Mouse (Mus musculus): ENCODE results near the gene Gab2. TPM values are rescaled to one million over a fixed set of nuclear protein-coding genes. Genes with fewer than 3 reads are reported as not detected.

Gab2 gene
- polyA plus RNA-seq, 1 experiment from 2014 or later, result 17.5 TPM

GRCm38 (mm10) chr7:97079651-97080365 lies 1.6 kb upstream of the Gab2 start:
- Histone ChIP-seq H3K27me3 (no peaks in the 10 kb centered on the region), H3K9ac (no peak overlapping the region), H3K36me3 (no peaks in the 10 kb centered on the region), H3K4me2 (no peak overlapping the region), H3K9me3 (no peaks in the 10 kb centered on the region), H3K4me1 (replicated peaks) (peaks cover 17% of the 10 kb centered on the region), H3K27ac (replicated peaks) (no peak overlapping the region), H3K4me3 (no peak overlapping the region)
- no peak for ATAC-seq (ENCODE audit: low FRiP score, low read depth)
- 67% methylated on average over 4 of the region's 4 CpGs for WGBS

DNA sequence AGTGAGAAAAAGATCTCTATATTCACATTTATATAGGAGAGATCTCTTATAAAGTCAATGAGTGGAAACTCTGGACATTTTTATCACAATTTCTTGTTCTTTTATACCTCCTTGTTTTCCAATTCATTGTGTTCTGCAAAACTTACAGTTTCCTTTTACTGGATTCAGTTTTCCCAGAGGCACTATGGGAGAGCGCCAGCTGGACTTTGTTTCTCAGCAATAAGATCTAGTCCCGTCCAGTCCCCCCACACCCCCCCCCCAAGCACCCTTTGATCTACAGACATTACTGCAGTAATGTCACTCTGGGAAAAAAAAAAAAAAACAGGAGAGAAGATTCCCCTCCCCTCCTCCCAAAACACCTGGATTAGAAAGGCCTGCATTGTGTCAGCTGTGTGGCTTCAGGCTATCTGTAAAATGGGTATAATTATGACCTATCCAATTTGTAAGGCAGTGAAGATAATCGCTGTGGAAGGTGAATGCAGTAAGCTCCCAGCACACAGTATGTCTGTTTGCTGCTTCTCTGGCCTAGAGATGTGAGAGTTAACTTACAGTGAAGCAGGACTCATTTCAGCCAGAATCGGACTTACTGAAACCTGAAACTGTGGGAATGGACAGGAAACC lies 655 bp upstream of the Gab2 start:
- no peak for ATAC-seq (ENCODE audit: low FRiP score, low read depth)
- H3K27ac ChIP-seq (replicated peaks), result peak overlapping the region; percentile 90
- 33% methylated on average over 4 of the region's 4 CpGs for WGBS
- H3K9ac ChIP-seq, result peak overlapping the region; percentile 96
- H3K27me3 ChIP-seq, result no peaks in the 10 kb centered on the region
- peak overlapping the region; percentile 99 for H3K4me3 ChIP-seq
- H3K4me1 ChIP-seq (replicated peaks), result peaks cover 17% of the 10 kb centered on the region
- no peaks in the 10 kb centered on the region for H3K9me3 ChIP-seq
- peak overlapping the region; percentile 84 for H3K4me2 ChIP-seq
- H3K36me3 ChIP-seq, result no peaks in the 10 kb centered on the region

DNA sequence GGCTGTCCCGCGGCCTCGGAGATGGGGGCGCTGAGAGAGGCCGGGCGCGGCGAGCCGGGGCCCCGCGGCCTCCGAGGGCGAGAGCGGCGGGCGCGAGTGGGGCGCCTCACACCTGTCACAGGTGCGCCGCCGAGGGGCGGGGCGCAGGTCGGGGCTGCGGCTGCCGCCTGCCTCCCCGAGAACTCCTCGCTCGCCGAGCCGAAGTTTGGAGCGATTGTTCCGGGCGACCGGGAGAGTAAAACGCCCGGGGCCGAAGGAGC lies 503 bp downstream of the Gab2 start:
- Histone ChIP-seq H3K9ac (peak overlapping the region; percentile 96), H3K9me3 (no peaks in the 10 kb centered on the region), H3K36me3 (no peaks in the 10 kb centered on the region), H3K4me2 (peak overlapping the region; percentile 84), H3K4me3 (peak overlapping the region; percentile 99), H3K4me1 (replicated peaks) (peaks cover 17% of the 10 kb centered on the region), H3K27ac (replicated peaks) (peak overlapping the region; percentile 90), H3K27me3 (no peaks in the 10 kb centered on the region)
- WGBS, result under 1% methylated on average over 38 of the region's 38 CpGs
- ATAC-seq (ENCODE audit: low FRiP score, low read depth), result no peak; the same call in 1 of the 2 replicates

- peak overlapping the region; percentile 96 for H3K9ac ChIP-seq
- ATAC-seq (ENCODE audit: low FRiP score, low read depth), result peak; percentile 45
- H3K4me1 ChIP-seq (replicated peaks), result peaks cover 17% of the 10 kb centered on the region
- WGBS, result under 1% methylated on average over 38 of the region's 40 CpGs
- H3K36me3 ChIP-seq, result no peaks in the 10 kb centered on the region
- H3K9me3 ChIP-seq, result no peaks in the 10 kb centered on the region
- no peaks in the 10 kb centered on the region for H3K27me3 ChIP-seq
- peak overlapping the region; percentile 84 for H3K4me2 ChIP-seq
- peak overlapping the region; percentile 90 for H3K27ac ChIP-seq (replicated peaks)
- peak overlapping the region; percentile 99 for H3K4me3 ChIP-seq
Measured at GRCm38 (mm10) chr7:97082219-97083101, 1.1 kb downstream of the Gab2 start.

DNA sequence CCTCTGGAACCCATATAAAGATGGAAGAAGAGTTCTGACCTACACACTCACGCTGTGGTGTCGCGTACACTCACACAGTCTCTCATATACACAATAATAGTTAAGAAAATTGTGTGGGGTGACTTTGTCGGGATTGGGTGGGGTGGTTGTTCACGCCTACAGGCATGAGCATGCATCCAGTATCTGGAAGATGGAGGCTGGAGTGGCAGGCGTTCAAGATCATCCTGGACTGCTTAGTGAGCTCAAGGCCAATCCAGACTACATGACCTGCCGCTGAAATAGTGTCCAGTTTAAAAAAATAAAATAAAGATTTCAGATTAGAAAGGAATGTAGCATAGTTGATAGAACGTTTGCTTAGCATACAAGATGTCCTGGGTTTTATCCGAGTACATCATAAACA lies 2.2 kb downstream of the Gab2 start:
- no peak for ATAC-seq (ENCODE audit: low FRiP score, low read depth)
- Histone ChIP-seq H3K4me1 (replicated peaks) (peaks cover 17% of the 10 kb centered on the region), H3K9me3 (no peaks in the 10 kb centered on the region), H3K27me3 (no peaks in the 10 kb centered on the region), H3K27ac (replicated peaks) (no peak overlapping the region), H3K4me3 (peak overlapping the region; percentile 99; the same call in 1 of the 2 replicates), H3K9ac (no peak overlapping the region), H3K36me3 (no peaks in the 10 kb centered on the region), H3K4me2 (peak overlapping the region; percentile 84)
- WGBS, result 91% methylated on average over 9 of the region's 9 CpGs

DNA sequence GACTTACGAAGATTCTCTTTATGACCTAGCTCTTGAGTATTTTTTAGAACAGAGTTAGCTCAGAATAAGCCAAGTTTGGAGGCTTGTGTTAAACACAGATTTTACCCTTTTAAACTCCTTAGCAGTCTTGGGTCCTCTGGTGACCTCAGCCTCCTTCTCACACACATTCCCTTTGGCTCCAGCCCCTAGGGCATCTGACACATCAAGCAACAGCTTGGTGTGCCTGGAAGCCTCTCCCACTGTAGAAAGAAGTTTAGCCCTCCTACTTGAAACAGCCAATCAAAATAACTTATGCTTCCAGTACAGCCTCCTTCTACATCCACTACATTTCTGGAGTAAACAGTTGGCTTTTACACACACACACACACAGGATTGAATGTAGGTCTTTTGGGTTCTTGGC lies 2.8 kb downstream of the Gab2 start:
- no peak overlapping the region for H3K4me3 ChIP-seq
- no peaks in the 10 kb centered on the region for H3K27me3 ChIP-seq
- H3K4me2 ChIP-seq, result no peak overlapping the region
- H3K36me3 ChIP-seq, result no peaks in the 10 kb centered on the region
- no peak overlapping the region for H3K27ac ChIP-seq (replicated peaks)
- ATAC-seq (ENCODE audit: low FRiP score, low read depth), result no peak
- H3K9me3 ChIP-seq, result no peaks in the 10 kb centered on the region
- peaks cover 17% of the 10 kb centered on the region for H3K4me1 ChIP-seq (replicated peaks)
- 98% methylated on average over 1 of the region's 1 CpGs for WGBS
- H3K9ac ChIP-seq, result no peak overlapping the region

GRCm38 (mm10) chr7:97085291-97085690 lies 3.9 kb downstream of the Gab2 start:
- H3K4me3 ChIP-seq, result no peak overlapping the region
- H3K27me3 ChIP-seq, result no peaks in the 10 kb centered on the region
- ATAC-seq (ENCODE audit: low FRiP score, low read depth), result no peak
- WGBS, result 12% methylated on average over 4 of the region's 4 CpGs
- H3K4me1 ChIP-seq (replicated peaks), result peaks cover 17% of the 10 kb centered on the region
- H3K36me3 ChIP-seq, result no peaks in the 10 kb centered on the region
- no peak overlapping the region for H3K4me2 ChIP-seq
- no peaks in the 10 kb centered on the region for H3K9me3 ChIP-seq
- no peak overlapping the region for H3K9ac ChIP-seq
- H3K27ac ChIP-seq (replicated peaks), result no peak overlapping the region

DNA sequence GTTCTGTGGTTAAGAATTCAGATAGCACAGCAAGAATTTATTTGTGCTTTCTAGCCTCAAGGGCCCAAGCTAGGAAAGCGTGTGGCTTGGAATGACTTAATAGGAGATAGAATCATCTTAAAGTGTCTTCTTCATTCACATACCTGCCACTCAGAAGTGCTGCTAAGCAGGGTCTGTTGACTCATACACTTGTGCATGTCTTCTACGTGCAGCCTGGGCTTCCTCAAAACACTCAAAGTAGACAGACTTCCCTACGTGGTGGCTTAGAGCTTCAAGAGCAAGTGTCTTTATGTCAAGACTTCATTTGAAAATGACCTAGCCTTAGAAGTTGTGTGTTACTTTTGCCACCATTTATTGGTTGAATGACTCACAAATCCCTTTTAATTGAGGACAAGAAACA lies 12.9 kb downstream of the Gab2 start:
- no peaks in the 10 kb centered on the region for H3K27me3 ChIP-seq
- no peak overlapping the region for H3K27ac ChIP-seq (replicated peaks)
- H3K36me3 ChIP-seq, result no peaks in the 10 kb centered on the region
- H3K4me3 ChIP-seq, result no peak overlapping the region
- H3K9ac ChIP-seq, result no peak overlapping the region
- 81% methylated on average over 3 of the region's 3 CpGs for WGBS
- ATAC-seq (ENCODE audit: low FRiP score, low read depth), result no peak
- no peak overlapping the region for H3K4me2 ChIP-seq
- no peaks in the 10 kb centered on the region for H3K9me3 ChIP-seq
- no peaks in the 10 kb centered on the region for H3K4me1 ChIP-seq (replicated peaks)

GRCm38 (mm10) chr7:97108119-97108518 lies 26.7 kb downstream of the Gab2 start:
- H3K36me3 ChIP-seq, result no peaks in the 10 kb centered on the region

DNA sequence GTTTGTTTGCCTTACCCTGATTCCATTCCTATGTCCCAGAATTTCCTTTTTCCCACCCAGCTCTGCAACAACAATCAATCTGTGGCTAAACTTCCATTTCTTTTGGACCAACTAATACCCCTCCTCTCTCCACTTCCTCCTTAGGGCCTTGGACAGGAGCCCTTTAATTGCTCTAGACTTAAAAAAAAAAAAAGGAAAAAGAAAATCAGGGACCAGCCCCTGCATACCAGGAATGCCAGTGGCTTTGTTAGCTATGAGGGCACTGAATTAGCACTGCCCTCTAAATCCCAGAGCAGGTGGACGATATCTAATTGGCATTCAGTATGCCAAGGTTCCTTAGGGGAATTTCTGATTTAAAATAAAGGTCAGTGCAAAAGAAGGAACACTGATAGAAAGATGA lies 47.6 kb downstream of the Gab2 start:
- Histone ChIP-seq H3K27ac (replicated peaks) (no peak overlapping the region), H3K4me3 (no peak overlapping the region), H3K36me3 (no peaks in the 10 kb centered on the region), H3K4me2 (no peak overlapping the region), H3K27me3 (no peaks in the 10 kb centered on the region), H3K9me3 (no peaks in the 10 kb centered on the region), H3K4me1 (replicated peaks) (no peaks in the 10 kb centered on the region), H3K9ac (no peak overlapping the region)
- WGBS, result 30% methylated on average over 1 of the region's 1 CpGs
- no peak for ATAC-seq (ENCODE audit: low FRiP score, low read depth)

More at GRCm38 (mm10) chr7:97108119-97108518, 26.7 kb downstream of the Gab2 start:
- H3K4me3 ChIP-seq, result no peak overlapping the region
- WGBS, result 86% methylated on average over 3 of the region's 3 CpGs
- no peak for ATAC-seq (ENCODE audit: low FRiP score, low read depth)
- H3K4me1 ChIP-seq (replicated peaks), result no peaks in the 10 kb centered on the region
- H3K9me3 ChIP-seq, result no peaks in the 10 kb centered on the region
- no peak overlapping the region for H3K4me2 ChIP-seq
- no peak overlapping the region for H3K9ac ChIP-seq
- H3K27ac ChIP-seq (replicated peaks), result no peak overlapping the region
- H3K27me3 ChIP-seq, result no peaks in the 10 kb centered on the region

DNA sequence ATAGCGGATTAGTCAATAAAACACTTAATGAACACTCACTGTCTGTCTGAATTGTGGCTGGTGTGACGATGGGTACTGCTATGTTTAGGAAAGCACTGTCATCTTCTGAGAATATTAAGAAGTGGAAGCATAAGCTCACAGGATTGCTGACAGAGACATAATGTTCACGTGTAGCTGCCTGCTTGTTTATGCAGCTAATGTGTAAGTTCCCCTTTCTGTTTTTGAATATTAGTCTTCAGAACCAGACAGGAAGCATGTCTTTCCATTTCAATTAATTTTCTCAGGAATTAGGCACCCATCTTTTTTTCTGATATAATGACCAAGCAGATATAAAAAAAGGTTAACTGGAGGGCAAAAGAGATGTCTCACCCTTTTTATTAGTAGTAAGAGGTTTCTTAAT lies 55.1 kb downstream of the Gab2 start:
- H3K27me3 ChIP-seq, result no peaks in the 10 kb centered on the region
- no peaks in the 10 kb centered on the region for H3K4me1 ChIP-seq (replicated peaks)
- no peak overlapping the region for H3K27ac ChIP-seq (replicated peaks)
- no peak overlapping the region for H3K4me3 ChIP-seq
- ATAC-seq (ENCODE audit: low FRiP score, low read depth), result no peak
- no peak overlapping the region for H3K4me2 ChIP-seq
- no peaks in the 10 kb centered on the region for H3K36me3 ChIP-seq
- 70% methylated on average over 3 of the region's 3 CpGs for WGBS
- H3K9me3 ChIP-seq, result peaks cover 5% of the 10 kb centered on the region; the same call in 1 of the 2 replicates
- H3K9ac ChIP-seq, result no peak overlapping the region
